Mouse (Mus musculus) thymus, postnatal 0 days (tissue): Measurements from ENCODE around the gene Cxcl9. TPM values are rescaled to one million over a fixed set of nuclear protein-coding genes. Genes with fewer than 3 reads are reported as not detected.
A peak's percentile ranks its signal among the peaks of the same experiment; 100 is the strongest.

ENCODE experiments used
- DNase-seq: peaks from one replicate; pipeline ENCODE4 v3.0.0-alpha.2; 2015; ENCODE audit warnings: low spot score
- polyA plus RNA-seq: library from polyadenylated mRNA; unstranded; fragments of >200 nt; fragmentation: Nextera tagmentation; extraction: Ambion mirVana; gene quantifications from 2 replicates; pipeline ENCODE4 v1.2.1, GENCODE M21; 2015

The Cxcl9 gene
- polyA plus RNA-seq, 1 experiment from 2014 or later = 4.2 TPM

DNA sequence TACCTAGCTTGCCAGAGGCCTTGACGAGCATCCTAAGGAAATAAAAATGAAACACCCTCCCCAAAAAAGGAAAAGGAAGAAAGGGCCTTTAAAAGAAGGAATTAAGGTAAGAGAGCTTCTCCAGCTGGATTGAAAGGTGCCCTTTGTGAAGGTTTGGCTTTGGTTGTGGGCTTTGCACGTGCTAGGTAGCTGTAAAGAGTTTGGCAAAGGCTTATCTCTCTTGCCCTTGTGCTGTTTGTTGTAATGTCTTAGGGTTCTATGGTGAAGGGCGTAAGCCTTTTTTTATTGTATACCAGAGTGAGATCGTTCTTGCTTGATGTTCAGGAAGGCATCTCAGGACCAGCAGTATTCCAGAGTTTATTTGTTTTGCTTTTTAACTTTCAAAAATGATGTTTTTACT is 12.7 kb upstream of the Cxcl9 start:
- DNase-seq = no peak

DNA sequence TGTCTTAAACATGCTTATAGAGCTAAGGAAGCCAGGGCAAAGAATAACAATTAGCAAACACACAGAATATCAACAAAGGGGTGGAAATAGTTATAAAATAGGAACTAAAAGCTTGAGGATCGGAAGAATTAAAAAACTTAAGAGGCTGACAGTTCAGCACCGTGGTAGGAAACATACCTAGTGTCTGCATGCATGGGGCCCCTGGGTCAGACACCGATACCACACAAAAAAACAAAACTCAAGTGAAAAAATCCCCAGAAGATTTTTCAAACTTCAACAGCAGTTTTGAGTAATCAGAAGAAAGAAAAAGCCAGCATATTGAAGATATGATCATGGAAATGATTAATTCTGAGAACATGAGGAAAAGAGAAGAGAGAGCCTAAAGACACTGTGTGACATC is 8.9 kb upstream of the Cxcl9 start:
- DNase-seq = no peak

- no peak for DNase-seq
Measured at GRCm38 (mm10) chr5:92332359-92332840, 4.5 kb upstream of the Cxcl9 start.

DNA sequence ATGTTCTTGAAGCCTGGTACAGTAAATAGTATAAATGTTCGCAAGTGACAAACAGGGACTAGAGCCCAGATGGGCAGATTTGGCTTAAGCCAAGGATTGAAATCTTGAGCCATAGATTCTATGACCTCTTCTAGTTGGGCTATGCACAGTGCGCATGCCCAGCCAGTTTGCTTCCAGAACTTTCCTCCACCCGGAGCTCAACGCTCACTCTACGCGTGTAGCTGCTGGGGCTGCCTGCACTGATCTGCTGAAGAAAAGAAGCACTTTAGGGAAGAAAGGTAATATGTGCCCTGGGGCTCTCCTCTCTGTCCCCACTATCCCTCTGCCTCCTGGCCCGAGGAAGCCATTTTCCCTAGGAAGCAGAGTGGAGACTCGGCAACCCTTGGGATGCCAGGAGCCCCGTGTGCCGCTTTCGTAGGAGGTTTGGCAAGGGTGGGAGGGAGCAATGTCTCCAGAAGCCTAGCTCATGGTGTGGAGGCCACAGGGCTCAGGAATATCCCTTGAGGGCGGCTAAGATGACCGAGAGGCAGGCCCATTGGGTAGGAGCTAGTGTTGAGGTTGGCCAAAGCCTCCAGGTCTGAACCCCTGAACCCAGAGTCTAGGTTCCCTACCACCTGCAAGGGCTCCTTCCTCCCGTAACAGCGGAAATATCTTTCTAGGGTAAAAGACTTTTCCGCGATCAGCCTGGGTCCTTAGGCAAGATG is 3.9 kb upstream of the Cxcl9 start, which contains the start of gene Art3:
Gene Art3 (plus strand): TSS at position 193 of the 704 bp plus-strand sequence.
- DNase-seq = no peak

GRCm38 (mm10) chr5:92331122-92331521 is 3.2 kb upstream of the Cxcl9 start:
- DNase-seq = no peak

GRCm38 (mm10) chr5:92327367-92327766 is 512 bp downstream of the Cxcl9 start:
- DNase-seq = peak; percentile 7

GRCm38 (mm10) chr5:92323264-92323663 is 4.6 kb downstream of the Cxcl9 start:
- DNase-seq = no peak

GRCm38 (mm10) chr5:92322612-92323011 is 5.3 kb downstream of the Cxcl9 start:
- no peak for DNase-seq

- no peak for DNase-seq
Measured at GRCm38 (mm10) chr5:92321631-92322400, 6.1 kb downstream of the Cxcl9 start.

- DNase-seq = no peak
Measured at GRCm38 (mm10) chr5:92318596-92318995, 9.3 kb downstream of the Cxcl9 start.

GRCm38 (mm10) chr5:92318119-92318518 is 9.8 kb downstream of the Cxcl9 start:
- no peak for DNase-seq

- DNase-seq = no peak
Measured at GRCm38 (mm10) chr5:92313776-92314175, 14.1 kb downstream of the Cxcl9 start.

DNA sequence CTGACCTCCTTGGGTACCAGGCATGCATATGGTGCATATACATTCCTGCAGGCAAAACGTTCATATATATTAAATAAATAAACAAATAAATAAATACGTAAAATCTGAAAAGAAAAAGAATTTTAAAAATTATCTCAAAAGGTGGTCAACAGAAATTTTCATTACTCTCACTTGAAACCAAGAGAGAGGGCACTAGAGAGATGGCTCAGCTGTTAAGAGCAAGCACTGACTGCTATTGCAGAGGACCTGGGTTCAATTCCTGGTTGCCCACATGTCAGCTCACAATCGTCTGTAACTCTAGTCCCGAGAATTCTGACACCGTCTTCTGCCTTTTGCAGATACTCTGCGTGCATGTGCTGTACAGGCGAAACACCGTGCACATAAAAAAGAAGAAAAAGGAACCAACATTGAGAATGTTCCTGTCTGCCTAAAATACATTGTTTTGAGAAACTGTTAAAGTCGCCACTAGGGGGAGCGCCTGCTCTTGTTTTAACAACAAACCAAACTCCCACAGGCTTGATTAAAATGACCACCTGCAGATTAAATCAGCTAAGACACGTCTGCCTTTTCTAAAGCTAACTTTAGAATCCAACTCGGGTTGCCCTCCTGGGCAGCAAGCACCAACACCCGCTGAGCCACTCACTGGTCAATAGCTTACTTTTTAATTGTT is 15.7 kb downstream of the Cxcl9 start:
- peak; percentile 81 for DNase-seq

DNA sequence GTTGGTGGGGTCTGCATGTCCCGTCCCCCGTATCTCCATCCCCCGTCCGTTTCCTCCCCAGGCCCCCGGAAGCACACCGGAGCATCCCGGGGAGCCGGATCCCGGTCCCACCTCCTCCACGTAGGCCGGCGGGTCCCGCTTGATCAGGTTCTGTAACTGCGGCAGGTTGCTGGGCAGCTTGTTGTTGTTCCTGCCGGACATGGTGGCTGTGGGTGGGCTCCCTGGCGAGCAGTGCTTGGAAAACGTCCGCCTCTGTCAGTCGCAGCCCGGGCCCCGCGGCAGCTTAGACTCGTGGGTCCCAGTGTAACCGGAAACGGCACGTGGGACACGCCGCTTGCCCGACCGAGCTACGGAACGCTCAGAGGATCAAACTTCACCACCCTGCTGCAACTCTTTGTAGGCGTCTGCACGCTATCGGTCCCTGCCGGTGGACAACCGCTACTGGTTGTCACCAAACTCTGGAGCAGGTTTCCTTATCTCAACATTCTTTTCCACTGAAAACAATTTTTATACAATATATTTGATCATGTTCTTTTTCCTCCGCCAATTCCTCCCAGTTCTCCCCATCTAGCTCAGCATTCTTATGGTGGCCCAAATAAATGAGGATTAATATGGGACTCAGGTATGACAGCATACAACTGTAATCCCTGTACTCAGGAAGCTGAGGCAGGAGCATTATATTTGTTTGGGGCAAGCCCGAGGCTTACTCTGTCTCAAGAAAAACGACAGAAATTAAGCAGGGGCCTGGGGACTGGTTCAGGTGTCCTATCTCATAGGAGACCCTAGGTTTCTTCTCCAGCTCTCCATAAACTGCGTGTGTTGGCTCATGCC is 18.0 kb downstream of the Cxcl9 start, which contains the start of gene Sdad1:
Gene Sdad1 (minus strand): TSS at position 799 of the 831 bp plus-strand sequence.
- DNase-seq = peak; percentile 94

DNA sequence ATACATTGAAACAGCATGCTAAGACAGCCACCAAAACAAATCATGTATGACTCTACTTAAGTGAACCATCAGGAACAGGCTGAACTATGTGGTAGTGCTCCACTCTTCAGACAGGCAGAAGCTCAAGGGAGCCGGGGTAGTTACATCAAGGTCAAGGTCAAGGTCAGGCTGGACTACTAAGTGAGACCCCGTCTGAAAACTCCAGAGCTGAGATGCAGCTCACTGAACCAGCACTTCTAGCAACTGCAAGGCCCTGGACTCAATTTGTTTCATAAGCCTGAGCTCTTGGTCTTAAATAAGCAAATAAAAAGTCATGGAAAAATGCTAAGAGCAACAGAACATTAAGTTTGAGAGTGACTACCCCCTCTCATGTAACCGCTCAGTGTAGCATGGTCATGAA is 23.6 kb downstream of the Cxcl9 start:
- DNase-seq = no peak

DNA sequence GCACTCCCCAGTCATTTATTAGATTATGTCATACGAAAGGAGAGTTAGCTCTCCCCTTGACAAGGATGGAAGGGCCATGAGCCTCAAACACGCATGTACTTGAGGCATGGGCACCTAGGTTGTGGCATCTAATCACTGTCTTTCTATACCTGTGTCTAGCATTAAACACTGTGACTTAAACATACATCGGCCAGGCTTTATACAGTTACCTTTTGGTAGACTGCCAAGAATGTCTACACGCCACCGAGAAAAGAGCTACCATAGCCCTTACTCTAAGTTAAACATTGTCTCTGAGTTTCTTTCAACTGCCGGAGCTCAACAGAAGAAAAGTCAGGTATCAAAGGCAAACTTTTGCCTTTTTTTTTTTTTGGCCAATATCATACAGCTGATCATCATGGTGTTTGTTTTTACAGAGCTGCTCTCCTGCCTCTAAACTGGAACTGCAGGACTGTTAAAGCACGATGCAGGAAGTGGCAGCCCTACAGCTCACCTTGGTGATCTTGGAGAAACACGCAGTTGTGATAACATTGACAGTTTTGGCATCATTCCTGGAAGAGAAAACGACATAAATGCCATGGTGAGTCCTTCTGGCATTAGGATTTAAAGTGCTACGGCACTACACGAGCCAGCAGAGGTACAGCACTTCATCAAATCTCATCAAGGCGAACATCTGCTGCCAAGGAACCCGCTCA is 25.6 kb downstream of the Cxcl9 start:
- DNase-seq = no peak

DNA sequence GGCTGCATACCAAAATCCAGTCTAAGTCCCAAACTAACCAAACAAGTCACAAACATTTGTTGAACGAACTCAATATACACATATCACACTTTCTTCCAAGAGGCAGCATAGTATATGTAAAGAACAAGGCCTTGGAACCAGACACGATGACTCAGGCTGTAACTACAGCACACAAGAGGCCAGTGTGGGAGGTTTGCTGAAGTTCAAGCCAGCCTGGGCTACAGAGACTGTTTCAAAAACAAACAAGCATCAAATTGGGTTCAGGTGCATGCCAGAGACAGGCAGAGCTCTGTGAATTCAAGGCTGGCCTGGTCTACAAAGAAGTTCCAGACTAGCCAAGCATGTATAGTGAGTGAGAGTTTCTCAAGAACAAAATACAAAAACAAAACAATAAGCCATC is 33.4 kb downstream of the Cxcl9 start:
- no peak for DNase-seq

- no peak for DNase-seq
Measured at GRCm38 (mm10) chr5:92291652-92292414, 36.0 kb downstream of the Cxcl9 start.

DNA sequence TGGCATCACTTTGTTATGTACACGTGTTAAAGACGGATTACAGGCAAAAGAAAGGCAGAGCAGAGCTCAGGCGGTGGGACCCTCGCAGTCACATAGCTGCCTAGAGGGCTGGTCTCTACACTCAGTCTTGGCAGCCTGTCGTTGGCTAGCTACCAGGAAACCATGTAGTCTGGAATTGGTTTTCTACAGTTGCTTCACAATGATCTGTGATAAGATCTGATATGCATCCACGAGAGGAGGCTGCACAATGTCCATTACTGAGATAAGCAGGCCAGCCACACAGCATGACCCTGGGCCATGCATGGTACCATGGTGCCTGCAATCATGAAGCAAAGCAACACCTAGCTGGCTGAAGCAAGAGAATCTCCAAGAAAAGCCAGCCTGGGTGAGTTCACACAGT is 40.0 kb downstream of the Cxcl9 start:
- no peak for DNase-seq

DNA sequence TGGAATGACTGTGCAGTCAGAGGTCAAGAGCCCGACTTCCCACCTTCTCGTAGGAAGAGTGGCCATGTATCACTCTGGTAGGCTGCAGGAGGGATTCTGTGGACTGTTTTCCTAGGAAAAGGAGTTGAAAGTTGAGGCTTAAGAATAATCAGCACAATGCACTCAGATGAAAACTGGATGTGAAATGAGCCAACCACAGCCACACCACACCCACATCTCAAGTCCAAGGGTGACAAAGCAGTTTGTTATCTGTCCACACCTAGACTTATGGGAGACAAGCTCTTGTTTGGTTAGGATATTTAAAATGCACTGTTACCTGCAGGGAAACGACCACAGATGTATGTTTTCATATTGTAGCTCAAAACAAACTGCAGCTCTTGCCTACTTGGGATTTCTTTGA is 44.8 kb downstream of the Cxcl9 start:
- no peak for DNase-seq
